Mouse (Mus musculus) C2C12 (cell line): Measurements from ENCODE around the gene Fosb.

Source experiments
- MAX ChIP-seq: IDR thresholded peaks from one replicate; pipeline ENCODE4 v1.6.1; 2011; ENCODE audit warnings: mild to moderate bottlenecking, control low read depth
- MYOG ChIP-seq: IDR thresholded peaks from one replicate; pipeline ENCODE4 v1.6.1; 2011; ENCODE audit not compliant: control insufficient read depth, insufficient read length; ENCODE audit errors: extremely low read depth

GRCm38 (mm10) chr7:19270509-19271237 lies 39.2 kb downstream of the Fosb start:
- TF ChIP-seq MAX (no peak), MYOG (no peak)
